Mouse (Mus musculus) right cerebral cortex, adult 2 months (tissue): ENCODE results near the gene Aig1.
A peak's percentile ranks its signal among the peaks of the same experiment; 100 is the strongest.

Source experiments
- DNase-seq, 2 experiments: peaks; one replicate each; pipeline ENCODE4 v3.0.0; 2021 to 2022; ENCODE audit warnings: low spot score in 2 of 2

Gene Aig1

GRCm38 (mm10) chr10:13849205-13849604 is 19.6 kb downstream of the Aig1 start:
- no peak for DNase-seq

DNA sequence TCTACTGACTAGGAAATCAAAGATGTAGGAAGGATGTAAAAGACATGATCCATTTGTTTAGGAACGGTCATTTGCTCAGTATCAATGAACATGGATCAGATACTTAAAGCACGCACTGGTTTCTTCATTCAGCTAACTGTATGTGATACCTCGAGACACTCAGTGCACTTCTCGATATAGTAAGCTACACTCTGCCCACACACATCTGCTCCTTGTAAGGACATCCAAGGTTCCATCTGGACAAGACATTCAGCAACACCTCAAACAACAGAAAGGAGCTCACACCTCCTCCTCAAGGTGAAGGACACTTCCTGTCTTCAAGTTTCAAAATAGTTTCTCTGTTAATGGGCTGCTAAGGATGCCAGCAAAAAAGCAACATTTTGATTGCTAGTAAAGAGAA is 23.9 kb downstream of the Aig1 start:
- peak; percentile 69 to 72 for DNase-seq

DNA sequence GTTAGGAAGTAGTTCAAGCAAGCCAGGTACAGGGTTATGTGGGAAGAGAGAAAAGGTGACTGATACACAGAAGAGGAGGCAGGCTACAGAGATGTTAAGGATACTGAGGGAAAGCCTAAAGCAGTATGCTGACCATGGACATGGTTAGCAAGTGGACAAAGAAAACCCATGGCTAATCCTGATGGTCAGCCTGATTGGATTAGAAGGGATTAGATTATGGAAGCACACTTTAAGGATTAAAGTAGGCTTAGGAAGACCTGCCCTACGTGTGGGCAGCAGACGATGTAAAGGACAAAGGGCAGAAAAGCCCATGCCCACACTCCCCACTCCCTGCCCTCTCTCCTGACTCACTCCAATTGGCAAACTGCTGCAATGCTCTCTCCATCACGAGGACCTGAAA is 25.0 kb downstream of the Aig1 start:
- no peak for DNase-seq

- DNase-seq: peak; percentile 33 to 49
Measured at GRCm38 (mm10) chr10:13842855-13843254, 25.9 kb downstream of the Aig1 start.

DNA sequence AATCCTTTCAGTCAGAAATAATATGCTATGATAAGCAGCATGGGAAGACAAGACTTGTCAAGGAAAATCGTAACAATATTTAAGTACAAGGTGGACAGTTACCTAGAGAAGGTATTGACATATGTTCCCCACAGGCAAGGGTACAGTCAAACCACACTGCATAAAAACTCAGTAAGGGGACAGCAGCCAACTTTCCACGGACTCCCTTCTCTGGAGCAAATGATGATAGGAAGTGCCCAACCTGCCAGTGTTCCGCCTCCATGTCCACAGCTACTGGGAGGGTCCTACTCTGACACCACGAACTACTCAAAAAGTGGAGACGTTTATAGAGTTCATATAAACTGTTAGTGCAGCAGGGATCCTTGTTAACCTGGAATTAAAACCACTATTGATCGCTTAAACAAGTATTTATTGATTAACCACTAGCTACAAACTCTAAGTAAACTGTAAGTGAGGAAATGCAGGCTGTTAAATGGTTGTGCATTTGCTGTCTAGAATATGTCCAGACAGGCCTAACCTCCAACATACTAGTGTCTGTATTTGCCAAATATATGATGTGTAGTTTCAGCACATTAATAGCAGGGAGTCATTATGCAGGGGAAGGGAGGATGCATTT is 30.2 kb downstream of the Aig1 start:
- DNase-seq: no peak

DNA sequence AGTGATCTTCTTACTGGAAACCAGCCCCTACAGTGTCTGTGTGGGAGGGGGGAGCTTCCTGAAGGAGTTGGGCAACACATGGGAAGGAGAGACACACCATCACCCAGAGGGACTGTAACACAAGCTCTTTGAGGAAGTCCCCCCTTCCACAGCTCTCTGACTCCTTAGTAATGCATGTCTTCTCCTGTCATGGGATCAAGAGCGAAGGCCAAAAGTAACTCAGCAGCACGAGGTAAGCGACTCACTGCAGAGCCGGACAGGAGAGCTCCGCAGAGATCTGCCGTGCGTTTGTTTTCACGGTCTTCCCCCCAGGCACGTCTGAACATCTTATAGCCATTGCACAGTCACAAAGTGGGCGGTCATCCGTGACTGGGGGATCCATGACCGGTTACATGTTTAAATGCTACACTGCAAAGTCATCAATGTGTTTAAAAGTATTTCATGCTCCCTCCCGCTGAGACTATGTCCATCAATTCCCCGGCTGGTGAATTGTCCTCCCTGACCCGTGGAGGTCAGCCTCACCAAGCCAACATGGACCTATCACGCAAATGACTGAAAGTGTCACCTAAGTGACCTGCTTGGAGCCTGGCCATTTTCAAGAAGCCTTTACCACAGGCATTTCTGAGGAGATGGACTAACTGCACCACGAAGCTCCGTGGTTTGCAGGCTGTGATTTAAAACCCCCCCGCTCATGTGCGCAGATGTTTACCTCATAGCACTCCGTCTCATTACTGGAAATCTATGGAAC is 30.9 kb downstream of the Aig1 start:
- DNase-seq: no peak

GRCm38 (mm10) chr10:13836956-13837355 is 31.8 kb downstream of the Aig1 start:
- DNase-seq: no peak

- no peak for DNase-seq
Measured at GRCm38 (mm10) chr10:13835737-13836475, 32.9 kb downstream of the Aig1 start.

DNA sequence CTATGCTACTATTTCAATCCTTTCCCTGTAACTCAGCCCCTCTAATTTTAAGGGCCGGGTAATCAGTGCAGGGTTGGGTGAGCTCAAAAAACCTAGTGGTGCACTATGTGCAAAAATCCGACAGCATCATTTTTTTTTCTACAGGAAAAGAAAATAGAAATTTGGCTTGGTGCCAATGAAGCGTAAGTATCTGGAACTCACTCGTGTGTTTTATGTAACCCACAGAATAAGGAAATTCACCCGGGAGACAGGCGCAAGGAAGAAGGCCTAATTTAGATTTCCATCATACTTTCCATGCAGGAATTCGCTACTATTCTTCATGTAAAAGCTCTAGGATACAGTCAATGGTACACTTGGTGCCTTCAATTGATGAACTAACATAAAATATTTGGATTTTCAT is 34.7 kb downstream of the Aig1 start:
- DNase-seq: no peak

DNA sequence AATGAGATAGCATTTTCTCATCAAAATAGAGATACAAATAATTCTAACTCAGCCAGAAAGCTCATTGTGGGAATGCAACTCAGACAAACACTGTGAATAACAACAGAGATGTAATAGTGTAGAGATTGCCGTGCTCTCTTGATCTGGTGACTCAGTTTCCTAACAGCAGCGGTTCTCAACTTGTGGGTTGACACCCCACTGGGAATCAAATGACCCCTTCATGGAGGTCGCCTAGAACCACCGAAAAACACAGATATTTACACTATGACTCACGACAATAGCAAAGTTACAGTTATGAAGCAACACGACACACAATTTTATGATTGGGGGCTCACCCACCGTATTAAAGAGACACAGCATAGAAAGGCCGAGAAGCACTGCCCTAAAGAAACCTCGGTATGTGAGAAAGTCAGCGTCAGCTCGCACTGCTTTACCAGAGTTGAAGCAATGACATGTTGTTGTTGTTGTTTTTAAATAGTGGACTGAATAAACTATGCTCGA is 35.7 kb downstream of the Aig1 start:
- DNase-seq: no peak

DNA sequence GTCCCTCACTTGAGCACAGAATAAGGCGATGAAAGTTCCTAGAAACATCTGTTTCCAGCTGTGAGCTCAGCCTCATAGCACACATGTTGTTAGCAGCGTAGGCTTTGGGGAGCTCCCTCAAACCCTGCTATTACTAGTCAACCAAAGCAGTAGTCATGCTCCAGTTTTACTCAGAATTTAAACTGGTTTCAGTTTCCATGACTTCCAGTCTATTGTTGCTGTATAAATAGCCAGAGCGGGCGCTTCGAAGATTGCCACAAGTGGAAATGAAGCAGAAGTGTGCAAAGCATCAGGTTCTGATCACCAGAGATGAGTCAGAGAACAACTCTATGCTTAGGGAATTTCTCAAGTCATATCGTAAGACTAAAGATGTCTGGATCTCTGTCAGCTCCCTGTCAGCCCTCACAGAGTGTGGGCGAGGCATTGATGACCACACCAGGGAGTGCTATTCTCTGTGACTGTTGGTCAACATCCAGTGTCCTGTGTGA is 36.2 kb downstream of the Aig1 start:
- DNase-seq: peak; percentile 28 to 37

- DNase-seq: no peak
Measured at GRCm38 (mm10) chr10:13827150-13827549, 41.6 kb downstream of the Aig1 start.

DNA sequence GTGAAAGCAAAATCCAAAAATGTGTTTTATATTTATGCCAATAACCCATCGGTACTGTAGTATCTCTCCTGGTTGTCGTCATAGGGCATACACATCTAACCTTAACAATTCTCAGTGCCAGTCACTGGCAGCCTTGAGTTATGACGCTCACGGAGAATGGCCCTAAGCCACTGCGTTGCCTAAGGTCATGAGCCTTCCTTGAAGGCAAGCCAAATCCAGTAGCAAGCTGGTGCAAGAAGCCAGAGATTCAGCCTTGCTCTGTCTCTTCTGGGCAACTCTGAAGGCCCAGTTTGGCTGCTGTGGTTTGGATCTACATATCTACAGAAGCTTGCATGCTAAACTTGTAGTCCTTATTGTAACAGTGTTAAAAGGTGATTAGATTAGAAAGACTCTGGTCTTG is 55.2 kb downstream of the Aig1 start:
- no peak for DNase-seq

DNA sequence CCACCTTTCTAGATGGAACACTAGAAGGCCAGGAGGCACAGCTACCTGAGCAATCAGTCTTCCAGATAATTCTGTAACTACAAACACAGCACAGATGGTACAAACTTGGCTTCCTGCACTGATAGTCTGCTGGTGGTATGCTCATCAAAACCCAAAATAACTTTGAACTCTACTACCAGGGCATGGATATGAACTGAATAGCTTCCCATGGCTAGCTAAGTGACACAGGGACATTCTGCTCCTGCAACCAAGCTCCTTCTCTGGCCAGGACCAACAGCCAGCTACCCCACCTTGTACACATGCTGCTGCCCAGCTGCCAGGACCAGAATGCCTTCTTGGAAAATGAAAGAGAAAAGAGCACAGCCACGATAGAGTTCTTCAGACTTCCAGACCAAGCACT is 60.5 kb downstream of the Aig1 start:
- DNase-seq: no peak

DNA sequence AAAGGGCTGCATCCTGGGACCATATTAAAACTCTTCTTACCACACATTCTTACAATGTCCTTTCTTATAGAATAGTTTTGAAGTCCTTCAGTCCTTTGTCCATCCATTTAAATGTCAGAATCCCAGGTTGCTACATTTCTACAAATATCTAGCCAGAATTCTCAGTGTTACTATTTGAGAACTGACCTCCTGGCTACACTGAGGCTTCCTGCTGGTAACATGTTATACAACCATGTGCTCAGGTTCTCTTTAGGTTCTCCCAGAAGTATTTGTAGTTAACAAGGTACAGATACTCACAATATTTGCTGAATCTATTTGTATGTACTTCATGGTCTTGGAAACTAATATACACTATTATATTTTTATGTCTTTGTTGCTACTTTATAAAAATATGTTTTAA is 62.0 kb downstream of the Aig1 start:
- no peak for DNase-seq

DNA sequence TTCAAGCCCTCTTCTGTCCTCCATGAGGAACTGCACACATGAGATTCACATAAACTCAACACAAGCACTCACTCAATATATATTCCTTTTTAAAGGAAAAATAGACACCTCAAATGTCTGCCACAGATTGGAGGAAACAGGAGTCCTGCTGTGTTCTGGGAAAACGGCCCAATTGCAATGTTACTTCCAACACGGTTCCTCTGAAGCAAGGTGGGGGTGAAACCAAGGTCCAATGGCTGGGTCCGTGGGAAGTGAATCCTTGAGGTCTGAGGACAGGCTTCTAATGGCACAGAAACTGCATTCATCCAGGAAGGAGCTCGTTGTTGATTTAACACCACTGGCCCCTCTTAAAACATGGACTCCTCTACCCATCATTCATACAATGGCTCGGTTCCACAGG is 67.5 kb downstream of the Aig1 start:
- no peak for DNase-seq

DNA sequence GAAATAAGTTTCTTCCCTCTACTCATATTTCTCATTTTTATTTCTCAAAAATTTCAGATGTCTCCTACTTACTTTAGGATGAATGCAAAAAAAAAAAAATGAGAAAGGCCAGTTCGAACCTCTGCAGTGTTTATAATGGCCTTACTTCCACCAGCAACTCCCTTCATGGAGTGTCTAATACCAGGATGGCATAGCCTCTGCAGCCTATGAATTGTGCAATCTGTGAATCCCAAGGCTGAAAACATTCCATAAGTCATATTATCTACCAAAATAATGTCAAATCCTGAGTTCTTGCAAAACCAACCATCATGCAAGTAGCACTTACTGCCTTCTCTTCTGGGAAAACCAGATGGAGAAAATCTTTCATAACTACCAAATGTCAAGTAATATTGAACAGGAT is 75.3 kb downstream of the Aig1 start:
- DNase-seq: no peak

- DNase-seq: no peak
Measured at GRCm38 (mm10) chr10:13792788-13793187, 76.0 kb downstream of the Aig1 start.

- DNase-seq: no peak
Measured at GRCm38 (mm10) chr10:13789604-13790003, 79.2 kb downstream of the Aig1 start.

DNA sequence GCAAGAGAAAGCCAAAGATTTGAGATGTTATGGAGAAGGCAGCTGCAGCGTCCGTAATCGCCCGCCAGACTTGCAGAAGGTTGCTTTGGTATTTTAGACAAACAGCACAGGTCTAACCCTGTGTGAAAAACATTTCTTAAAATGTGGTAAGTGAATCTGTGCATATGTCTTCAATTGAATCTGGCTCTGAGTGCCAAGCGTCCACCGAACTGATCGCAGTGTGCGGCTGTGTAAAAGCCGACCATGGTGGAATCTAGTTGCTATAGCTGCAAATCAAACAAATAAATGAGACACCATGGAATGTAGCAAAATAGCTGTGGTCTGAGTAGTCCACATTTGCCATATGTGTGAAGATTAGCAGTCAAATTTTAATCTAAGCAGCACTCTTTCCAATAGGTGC is 80.7 kb downstream of the Aig1 start:
- no peak for DNase-seq

DNA sequence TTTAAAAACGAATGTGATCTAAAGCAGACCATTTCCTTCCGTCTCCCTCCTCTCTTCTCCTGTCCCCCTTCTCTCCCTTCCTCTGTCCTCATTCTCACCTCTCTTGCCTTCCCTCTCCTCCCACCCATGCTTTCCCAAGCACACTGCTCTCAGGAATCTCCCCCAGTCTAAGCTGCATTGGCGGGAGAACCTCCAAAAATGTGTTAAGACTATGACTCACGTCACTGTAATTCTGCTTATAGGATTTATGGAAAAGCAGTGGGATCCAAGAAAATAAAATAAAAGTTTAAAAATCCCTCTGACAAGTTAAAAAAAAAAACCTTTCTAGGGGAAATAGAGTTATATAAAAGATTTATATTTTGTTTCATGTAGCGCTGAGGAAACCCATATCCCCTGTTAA is 86.0 kb downstream of the Aig1 start:
- peak in 1 of 2 experiments; percentile 46 for DNase-seq

- no peak for DNase-seq
Measured at GRCm38 (mm10) chr10:13782235-13782757, 86.5 kb downstream of the Aig1 start.
